Mouse (Mus musculus): ENCODE measurements around the gene Tenm2.

Gene Tenm2

GRCm38 (mm10) chr11:36276015-36276414 lies 959.7 kb downstream of the Tenm2 start:
- no peak for DNase-seq (ENCODE audit: low spot score in 2 of 2)

- no peak for DNase-seq (ENCODE audit: low spot score in 2 of 2)
These were observed 963.6 kb downstream of the Tenm2 start for GRCm38 (mm10) chr11:36272149-36272548.

- DNase-seq (ENCODE audit: low spot score in 2 of 2): no peak
These were observed 965.8 kb downstream of the Tenm2 start for GRCm38 (mm10) chr11:36269945-36270344.

GRCm38 (mm10) chr11:36264776-36265466 lies 970.8 kb downstream of the Tenm2 start:
- DNase-seq (ENCODE audit: low spot score in 2 of 2): peak in 1 of 2 experiments; percentile 10

- DNase-seq (ENCODE audit: low spot score in 2 of 2): no peak
These were observed 971.9 kb downstream of the Tenm2 start for GRCm38 (mm10) chr11:36263840-36264239.

- DNase-seq (ENCODE audit: low spot score in 2 of 2): no peak
These were observed 978.6 kb downstream of the Tenm2 start for GRCm38 (mm10) chr11:36257187-36257586.

- no peak for DNase-seq (ENCODE audit: low spot score in 2 of 2)
These were observed 979.0 kb downstream of the Tenm2 start for GRCm38 (mm10) chr11:36256747-36257146.

GRCm38 (mm10) chr11:36254019-36254418 lies 981.7 kb downstream of the Tenm2 start:
- DNase-seq (ENCODE audit: low spot score in 2 of 2): no peak

GRCm38 (mm10) chr11:36250111-36250510 lies 985.7 kb downstream of the Tenm2 start:
- DNase-seq (ENCODE audit: low spot score in 2 of 2): no peak

- no peak for DNase-seq (ENCODE audit: low spot score in 2 of 2)
These were observed 989.6 kb downstream of the Tenm2 start for GRCm38 (mm10) chr11:36246152-36246551.

- DNase-seq (ENCODE audit: low spot score in 2 of 2): no peak
These were observed 991.3 kb downstream of the Tenm2 start for GRCm38 (mm10) chr11:36244491-36244882.

- peak in 1 of 2 experiments; percentile 12 for DNase-seq (ENCODE audit: low spot score in 2 of 2)
These were observed 991.8 kb downstream of the Tenm2 start for GRCm38 (mm10) chr11:36243747-36244490.

- no peak for DNase-seq (ENCODE audit: low spot score in 2 of 2)
These were observed 996.9 kb downstream of the Tenm2 start for GRCm38 (mm10) chr11:36238890-36239289.

- DNase-seq (ENCODE audit: low spot score in 2 of 2): no peak
These were observed 1007.1 kb downstream of the Tenm2 start for GRCm38 (mm10) chr11:36228654-36229053.

GRCm38 (mm10) chr11:36228196-36228595 lies 1007.6 kb downstream of the Tenm2 start:
- no peak for DNase-seq (ENCODE audit: low spot score in 2 of 2)

- DNase-seq (ENCODE audit: low spot score in 2 of 2): no peak
These were observed 1009.7 kb downstream of the Tenm2 start for GRCm38 (mm10) chr11:36226061-36226460.

GRCm38 (mm10) chr11:36223716-36224439 lies 1011.9 kb downstream of the Tenm2 start:
- no peak for DNase-seq (ENCODE audit: low spot score in 2 of 2)

GRCm38 (mm10) chr11:36222071-36222470 lies 1013.7 kb downstream of the Tenm2 start:
- no peak for DNase-seq (ENCODE audit: low spot score in 2 of 2)

GRCm38 (mm10) chr11:36221271-36221975 lies 1014.3 kb downstream of the Tenm2 start:
- DNase-seq (ENCODE audit: low spot score in 2 of 2): peak; percentile 70 to 77

GRCm38 (mm10) chr11:36220651-36221050 lies 1015.1 kb downstream of the Tenm2 start:
- DNase-seq (ENCODE audit: low spot score in 2 of 2): no peak

GRCm38 (mm10) chr11:36219586-36219985 lies 1016.2 kb downstream of the Tenm2 start:
- DNase-seq (ENCODE audit: low spot score in 2 of 2): no peak

GRCm38 (mm10) chr11:36214589-36214988 lies 1021.2 kb downstream of the Tenm2 start:
- DNase-seq (ENCODE audit: low spot score in 2 of 2): no peak

Measured in urinary bladder, postnatal 36 days (tissue).